Mouse (Mus musculus) cortical plate, adult 2 months (tissue): ENCODE results near the gene Gm28778.

Experiments
- CTCF ChIP-seq: fragments of 200-500 bp; IDR thresholded peaks from 2 replicates; pipeline ENCODE4 v1.5.1; 2011; ENCODE audit warnings: mild to moderate bottlenecking, control low read depth, low read length; ENCODE audit not compliant: insufficient read depth; ENCODE audit errors: extremely low read depth
- POLR2A ChIP-seq: fragments of 200-500 bp; IDR thresholded peaks from 2 replicates; pipeline ENCODE4 v1.6.1; 2011; ENCODE audit warnings: mild to moderate bottlenecking, low read length, control low read depth; ENCODE audit not compliant: insufficient read depth; ENCODE audit errors: extremely low read depth

- TF ChIP-seq POLR2A, result no peak
- no peak for TF ChIP-seq CTCF
Measured at GRCm38 (mm10) chr1:53341071-53341470, 44.2 kb downstream of the Gm28778 start.
